Mouse (Mus musculus): ENCODE results near the gene Gsap. TPM values are rescaled to one million over a fixed set of nuclear protein-coding genes. Genes with fewer than 3 reads are reported as not detected.
A peak's percentile ranks its signal among the peaks of the same experiment; 100 is the strongest.

The Gsap gene
- polyA plus RNA-seq, 1 experiment, result 4.5 TPM

DNA sequence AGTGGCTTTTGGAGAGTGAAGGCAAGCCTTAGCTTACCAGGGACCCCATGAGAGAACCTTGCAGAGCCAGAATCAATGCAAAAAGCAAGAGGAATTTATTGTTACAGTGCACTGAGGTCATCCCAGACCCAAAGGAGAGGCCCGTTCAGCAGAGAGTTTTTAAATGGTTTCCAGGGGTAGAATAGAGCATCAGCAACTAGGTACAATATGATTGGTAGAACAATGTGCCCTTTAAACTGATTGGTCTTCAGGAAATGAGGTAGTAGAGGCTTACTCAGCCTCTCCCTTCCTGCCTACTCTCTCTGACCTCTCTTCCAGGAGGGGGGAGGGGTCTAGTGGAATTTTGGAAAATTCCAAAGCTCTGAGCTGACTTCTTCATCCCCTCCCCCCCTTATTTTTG lies 59.2 kb downstream of the Gsap start:
- TF ChIP-seq POLR2A (IDR thresholded peaks at IDR 0.05; ENCODE audit: control insufficient read depth, low read depth, low read length), result no peak
- TF ChIP-seq CTCF (IDR thresholded peaks at IDR 0.05; ENCODE audit: control insufficient read depth, insufficient read depth, insufficient replicate concordance, low read depth, low read length), result no peak
- Histone ChIP-seq H3K27ac (ENCODE audit: control insufficient read depth, insufficient read depth, low read depth, low read length) (no peak overlapping the region), H3K27me3 (ENCODE audit: control insufficient read depth, insufficient read depth, low read length) (no peaks in the 10 kb centered on the region), H3K4me3 (ENCODE audit: control insufficient read depth, low read depth, low read length) (no peak overlapping the region), H3K4me1 (ENCODE audit: control insufficient read depth, insufficient read depth, low read length) (no peaks in the 10 kb centered on the region; the same call in 1 of the 2 replicates), H3K36me3 (ENCODE audit: control insufficient read depth, insufficient read depth, low read length) (no peaks in the 10 kb centered on the region)

GRCm38 (mm10) chr5:21246794-21247193 lies 60.7 kb downstream of the Gsap start:
- Histone ChIP-seq H3K27ac (ENCODE audit: control insufficient read depth, insufficient read depth, low read depth, low read length) (no peak overlapping the region), H3K4me1 (ENCODE audit: control insufficient read depth, insufficient read depth, low read length) (no peaks in the 10 kb centered on the region; the same call in 1 of the 2 replicates), H3K4me3 (ENCODE audit: control insufficient read depth, low read depth, low read length) (peak overlapping the region; percentile 72), H3K36me3 (ENCODE audit: control insufficient read depth, insufficient read depth, low read length) (no peaks in the 10 kb centered on the region), H3K27me3 (ENCODE audit: control insufficient read depth, insufficient read depth, low read length) (no peaks in the 10 kb centered on the region)
- TF ChIP-seq POLR2A (IDR thresholded peaks at IDR 0.05; ENCODE audit: control insufficient read depth, low read depth, low read length), result no peak
- TF ChIP-seq CTCF (IDR thresholded peaks at IDR 0.05; ENCODE audit: control insufficient read depth, insufficient read depth, insufficient replicate concordance, low read depth, low read length), result no peak

DNA sequence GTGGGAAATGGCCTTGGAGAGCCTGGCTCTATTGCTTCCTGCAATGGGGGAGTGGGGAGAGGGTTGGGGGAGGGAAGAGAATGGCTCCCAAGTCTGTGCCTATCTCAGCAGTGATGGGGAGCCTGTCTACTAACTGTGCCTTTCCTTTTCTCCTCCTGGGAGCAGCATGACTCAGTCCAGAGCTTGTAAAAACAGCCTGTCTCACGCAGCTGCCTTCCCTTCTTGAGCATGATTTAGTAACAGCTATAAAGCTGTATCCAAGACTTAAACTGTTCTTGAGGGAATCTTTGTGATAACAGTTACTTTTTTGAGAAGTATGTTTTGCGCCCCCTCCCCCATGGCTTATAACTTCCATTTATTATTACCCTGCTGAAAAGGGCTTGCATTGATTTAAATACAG lies 61.9 kb downstream of the Gsap start:
- Histone ChIP-seq H3K27me3 (ENCODE audit: control insufficient read depth, insufficient read depth, low read length) (no peaks in the 10 kb centered on the region), H3K4me1 (ENCODE audit: control insufficient read depth, insufficient read depth, low read length) (no peaks in the 10 kb centered on the region; the same call in 1 of the 2 replicates), H3K27ac (ENCODE audit: control insufficient read depth, insufficient read depth, low read depth, low read length) (no peak overlapping the region), H3K36me3 (ENCODE audit: control insufficient read depth, insufficient read depth, low read length) (no peaks in the 10 kb centered on the region), H3K4me3 (ENCODE audit: control insufficient read depth, low read depth, low read length) (peak overlapping the region; percentile 47)
- TF ChIP-seq CTCF (IDR thresholded peaks at IDR 0.05; ENCODE audit: control insufficient read depth, insufficient read depth, insufficient replicate concordance, low read depth, low read length), result no peak
- no peak for TF ChIP-seq POLR2A (IDR thresholded peaks at IDR 0.05; ENCODE audit: control insufficient read depth, low read depth, low read length)

- Histone ChIP-seq H3K4me1 (ENCODE audit: control insufficient read depth, insufficient read depth, low read length) (no peaks in the 10 kb centered on the region; the same call in 1 of the 2 replicates), H3K36me3 (ENCODE audit: control insufficient read depth, insufficient read depth, low read length) (no peaks in the 10 kb centered on the region), H3K27me3 (ENCODE audit: control insufficient read depth, insufficient read depth, low read length) (no peaks in the 10 kb centered on the region), H3K27ac (ENCODE audit: control insufficient read depth, insufficient read depth, low read depth, low read length) (no peak overlapping the region), H3K4me3 (ENCODE audit: control insufficient read depth, low read depth, low read length) (peak overlapping the region; percentile 14)
- TF ChIP-seq POLR2A (IDR thresholded peaks at IDR 0.05; ENCODE audit: control insufficient read depth, low read depth, low read length) (no peak), CTCF (IDR thresholded peaks at IDR 0.05; ENCODE audit: control insufficient read depth, insufficient read depth, insufficient replicate concordance, low read depth, low read length) (no peak)
Observed at GRCm38 (mm10) chr5:21248834-21249233, 62.8 kb downstream of the Gsap start.

- TF ChIP-seq POLR2A (IDR thresholded peaks at IDR 0.05; ENCODE audit: control insufficient read depth, low read depth, low read length) (no peak), CTCF (IDR thresholded peaks at IDR 0.05; ENCODE audit: control insufficient read depth, insufficient read depth, insufficient replicate concordance, low read depth, low read length) (no peak)
- no peaks in the 10 kb centered on the region for H3K36me3 ChIP-seq (ENCODE audit: control insufficient read depth, insufficient read depth, low read length)
- H3K4me3 ChIP-seq (ENCODE audit: control insufficient read depth, low read depth, low read length), result no peak overlapping the region
- H3K4me1 ChIP-seq (ENCODE audit: control insufficient read depth, insufficient read depth, low read length), result no peaks in the 10 kb centered on the region
- H3K27me3 ChIP-seq (ENCODE audit: control insufficient read depth, insufficient read depth, low read length), result no peaks in the 10 kb centered on the region
- H3K27ac ChIP-seq (ENCODE audit: control insufficient read depth, insufficient read depth, low read depth, low read length), result no peak overlapping the region
Observed at GRCm38 (mm10) chr5:21254731-21255525, 68.9 kb downstream of the Gsap start.

DNA sequence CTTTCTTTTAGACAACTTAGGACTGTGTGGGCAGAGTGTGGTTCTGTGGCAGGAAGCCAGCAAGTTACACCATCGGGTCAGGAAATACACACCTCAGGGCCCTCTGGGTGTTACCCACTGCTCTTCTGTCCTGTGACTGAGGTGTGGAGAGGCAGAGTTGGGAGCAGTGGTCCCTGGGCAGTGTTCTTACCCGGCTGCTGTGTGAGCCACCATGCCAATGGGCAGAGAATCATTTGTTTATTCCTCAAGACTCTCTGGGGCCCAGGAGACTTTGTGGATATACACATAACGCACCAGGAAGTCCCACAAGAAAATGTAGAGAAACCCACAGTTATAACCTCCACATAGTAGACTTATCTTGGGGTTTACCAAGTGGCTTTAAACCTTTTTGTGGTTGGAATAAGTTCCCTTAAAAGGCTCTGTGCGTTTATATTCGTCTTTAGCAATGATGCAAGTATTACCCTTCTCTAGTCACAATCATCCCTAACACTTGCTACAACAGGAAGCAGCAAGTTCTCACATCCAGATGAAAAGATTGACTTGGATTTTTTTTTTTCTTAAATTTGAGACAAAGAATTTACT lies 69.6 kb downstream of the Gsap start:
- H3K36me3 ChIP-seq (ENCODE audit: control insufficient read depth, insufficient read depth, low read length), result no peaks in the 10 kb centered on the region
- no peaks in the 10 kb centered on the region for H3K27me3 ChIP-seq (ENCODE audit: control insufficient read depth, insufficient read depth, low read length)
- TF ChIP-seq POLR2A (IDR thresholded peaks at IDR 0.05; ENCODE audit: control insufficient read depth, low read depth, low read length) (no peak), CTCF (IDR thresholded peaks at IDR 0.05; ENCODE audit: control insufficient read depth, insufficient read depth, insufficient replicate concordance, low read depth, low read length) (no peak)
- H3K4me1 ChIP-seq (ENCODE audit: control insufficient read depth, insufficient read depth, low read length), result no peaks in the 10 kb centered on the region
- no peak overlapping the region for H3K27ac ChIP-seq (ENCODE audit: control insufficient read depth, insufficient read depth, low read depth, low read length)
- H3K4me3 ChIP-seq (ENCODE audit: control insufficient read depth, low read depth, low read length), result no peak overlapping the region

DNA sequence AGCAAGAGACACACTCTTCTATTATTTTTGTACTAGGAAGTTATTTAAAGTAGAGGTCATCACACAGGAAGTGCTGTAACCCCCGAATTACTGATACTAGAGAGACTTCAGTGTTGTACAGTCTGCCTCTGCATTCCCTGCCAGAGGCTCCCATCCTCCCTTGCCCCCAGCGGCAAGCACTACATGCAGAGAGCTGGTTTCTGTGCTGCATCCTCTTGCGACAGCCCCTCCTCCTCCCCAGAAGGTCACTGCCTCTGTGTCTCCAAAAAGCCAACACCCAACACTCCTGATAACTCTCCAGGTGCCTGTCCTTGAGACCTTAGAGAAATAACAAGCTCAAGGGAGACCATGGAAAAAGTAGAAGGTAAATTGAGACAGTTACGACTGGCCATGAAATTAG lies 71.1 kb downstream of the Gsap start:
- no peaks in the 10 kb centered on the region for H3K27me3 ChIP-seq (ENCODE audit: control insufficient read depth, insufficient read depth, low read length)
- no peaks in the 10 kb centered on the region for H3K4me1 ChIP-seq (ENCODE audit: control insufficient read depth, insufficient read depth, low read length)
- H3K27ac ChIP-seq (ENCODE audit: control insufficient read depth, insufficient read depth, low read depth, low read length), result no peak overlapping the region
- TF ChIP-seq CTCF (IDR thresholded peaks at IDR 0.05; ENCODE audit: control insufficient read depth, insufficient read depth, insufficient replicate concordance, low read depth, low read length), result no peak
- no peak for TF ChIP-seq POLR2A (IDR thresholded peaks at IDR 0.05; ENCODE audit: control insufficient read depth, low read depth, low read length)
- no peaks in the 10 kb centered on the region for H3K36me3 ChIP-seq (ENCODE audit: control insufficient read depth, insufficient read depth, low read length)
- H3K4me3 ChIP-seq (ENCODE audit: control insufficient read depth, low read depth, low read length), result no peak overlapping the region

All from testis, adult 2 months (tissue).